Mouse (Mus musculus) cerebellum, postnatal 25 days (tissue): ENCODE results near the gene Ets2.

Source experiments
- DNase-seq, 2 experiments: peaks; one replicate each; pipeline ENCODE4 v3.0.0; 2021; ENCODE audit warnings: mixed read lengths in 2 of 2

Gene Ets2

GRCm38 (mm10) chr16:95701802-95702561 is at the start of gene Ets2:
TSS of gene Ets2 (plus strand) at chr16:95702075.
- DNase-seq, result peak; percentile 95 to 96

GRCm38 (mm10) chr16:95654204-95654611 is 47.7 kb upstream of the Ets2 start:
- peak; percentile 46 to 47 for DNase-seq

GRCm38 (mm10) chr16:95656535-95656934 is 45.3 kb upstream of the Ets2 start:
- no peak for DNase-seq

- no peak for DNase-seq
These were observed 44.7 kb upstream of the Ets2 start for GRCm38 (mm10) chr16:95657187-95657586.

GRCm38 (mm10) chr16:95657756-95658155 is 44.1 kb upstream of the Ets2 start:
- DNase-seq, result no peak

GRCm38 (mm10) chr16:95658836-95659430 is 42.9 kb upstream of the Ets2 start:
- peak; percentile 55 to 67 for DNase-seq

DNA sequence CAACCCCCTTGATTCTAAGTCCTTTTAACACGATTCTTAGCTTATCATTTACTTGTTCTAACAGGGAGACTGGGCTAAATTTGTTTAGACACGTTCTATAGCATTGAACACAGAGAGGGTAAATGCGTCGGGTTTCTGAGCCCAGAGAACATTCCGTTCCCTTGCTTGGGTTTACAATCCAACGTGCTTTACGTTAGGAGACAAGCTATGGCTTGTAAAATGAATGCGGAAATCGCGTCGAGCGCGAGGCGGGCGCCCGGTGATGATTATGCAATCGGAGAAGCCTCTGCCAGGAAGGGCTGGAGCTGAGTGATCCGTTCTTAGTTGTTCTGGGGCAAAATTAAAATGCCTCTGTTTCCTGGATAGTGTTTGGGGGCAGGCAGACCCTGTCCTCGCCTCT is 42.4 kb upstream of the Ets2 start:
- no peak for DNase-seq

DNA sequence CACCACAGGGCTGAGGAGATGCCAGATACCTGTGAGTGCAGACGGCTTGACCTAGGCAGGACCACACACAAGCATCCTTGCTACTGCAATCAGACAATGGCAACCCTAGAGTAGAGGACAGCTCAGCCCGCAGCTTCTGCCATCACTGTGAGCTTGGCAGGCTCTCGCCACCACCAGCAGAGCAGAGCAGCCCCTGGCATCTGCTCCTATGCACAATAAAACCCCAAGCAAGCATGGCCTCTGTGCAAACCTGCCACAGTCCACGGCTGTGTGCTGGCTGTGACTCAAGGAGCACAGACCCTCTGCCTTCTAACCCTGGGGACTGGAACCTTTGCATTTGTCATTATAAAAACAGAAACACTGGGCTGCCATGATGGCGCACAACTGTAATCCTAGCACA is 41.0 kb upstream of the Ets2 start:
- DNase-seq, result peak; percentile 55 to 69

GRCm38 (mm10) chr16:95665472-95666131 is 36.3 kb upstream of the Ets2 start:
- no peak for DNase-seq

- no peak for DNase-seq
These were observed 35.6 kb upstream of the Ets2 start for GRCm38 (mm10) chr16:95666288-95666687.

- DNase-seq, result no peak
These were observed 34.3 kb upstream of the Ets2 start for GRCm38 (mm10) chr16:95667395-95668150.

DNA sequence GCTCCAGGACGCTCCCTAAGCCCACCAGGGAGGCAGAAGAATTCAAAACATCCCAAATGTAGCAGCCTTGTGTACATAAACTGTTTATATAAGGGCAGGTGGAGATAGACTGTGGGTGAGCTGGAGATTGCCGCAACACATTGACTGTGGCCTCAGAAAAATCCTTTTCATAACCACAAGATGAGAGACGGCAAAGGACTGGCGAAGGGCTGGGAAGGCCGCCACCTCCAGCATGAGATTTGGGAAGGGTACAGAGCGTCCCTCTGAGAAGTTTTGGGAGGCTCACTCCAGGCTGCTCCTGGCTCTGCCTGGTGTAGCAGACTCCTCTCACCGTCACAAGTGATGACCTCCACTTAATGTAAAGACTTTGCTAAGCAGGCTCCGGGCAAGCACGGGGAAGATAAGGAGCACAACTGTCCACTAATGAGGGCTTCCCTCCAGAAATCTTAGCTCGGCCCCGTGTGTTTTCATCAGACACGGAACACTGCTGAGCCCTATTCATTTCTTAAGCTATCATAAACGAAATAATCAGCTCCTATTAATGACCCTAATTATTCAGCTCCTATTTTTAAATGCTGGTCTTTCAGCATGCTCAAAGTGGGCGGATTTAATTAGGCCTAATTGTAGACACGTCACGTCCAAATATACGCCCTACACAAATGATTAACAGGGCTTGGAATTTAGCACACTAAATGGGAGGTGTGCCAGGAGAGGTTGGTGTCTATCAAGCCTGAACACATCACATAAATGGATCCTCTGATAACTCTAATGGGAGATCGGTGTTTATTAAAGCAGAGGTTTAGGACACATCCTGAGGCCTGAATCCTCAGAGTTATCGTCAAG is 33.5 kb upstream of the Ets2 start:
- no peak for DNase-seq

DNA sequence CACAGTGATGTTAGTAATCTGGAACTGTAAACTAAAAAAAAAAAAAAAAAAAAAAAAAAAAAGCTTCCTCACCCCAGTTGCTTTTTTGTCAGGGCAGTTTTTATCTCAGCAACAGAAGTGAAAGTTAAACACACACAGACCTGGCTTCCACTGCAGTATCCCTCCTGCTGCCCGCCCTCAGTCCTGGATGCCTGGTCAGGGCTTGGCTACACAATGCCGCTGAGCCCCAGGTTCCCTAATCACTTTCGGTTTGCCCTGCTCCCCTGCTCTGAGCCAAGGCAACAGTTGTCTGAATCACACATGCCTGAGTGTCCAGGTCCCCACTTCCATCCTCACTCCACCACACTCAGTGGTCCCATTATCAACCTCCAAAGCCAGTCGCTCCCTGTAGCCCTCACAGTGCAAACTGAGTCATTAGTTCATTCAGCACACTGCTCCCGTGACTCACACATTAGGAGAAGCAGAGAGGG is 27.4 kb upstream of the Ets2 start:
- DNase-seq, result no peak

GRCm38 (mm10) chr16:95675212-95675611 is 26.7 kb upstream of the Ets2 start:
- DNase-seq, result no peak

DNA sequence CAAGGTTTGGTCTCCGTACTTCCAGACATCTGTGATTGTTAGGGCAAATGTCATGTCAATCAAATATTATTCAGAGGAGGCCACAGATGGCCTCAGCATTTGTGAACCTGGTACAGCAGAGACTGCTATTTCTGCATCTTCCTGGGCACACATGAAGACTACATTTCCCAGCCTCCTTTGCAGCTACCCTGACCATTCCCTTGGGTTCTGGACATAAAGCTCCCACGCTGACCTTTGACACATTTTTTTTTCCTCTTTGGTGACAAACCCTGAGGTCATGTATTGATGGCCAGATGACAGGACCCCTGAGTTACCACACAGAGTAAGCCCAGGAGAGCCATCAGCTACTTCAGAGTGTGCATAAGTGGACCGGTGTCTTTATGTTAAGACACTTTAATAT is 25.2 kb upstream of the Ets2 start:
- DNase-seq, result no peak

GRCm38 (mm10) chr16:95682431-95682892 is 19.4 kb upstream of the Ets2 start:
- DNase-seq, result no peak

DNA sequence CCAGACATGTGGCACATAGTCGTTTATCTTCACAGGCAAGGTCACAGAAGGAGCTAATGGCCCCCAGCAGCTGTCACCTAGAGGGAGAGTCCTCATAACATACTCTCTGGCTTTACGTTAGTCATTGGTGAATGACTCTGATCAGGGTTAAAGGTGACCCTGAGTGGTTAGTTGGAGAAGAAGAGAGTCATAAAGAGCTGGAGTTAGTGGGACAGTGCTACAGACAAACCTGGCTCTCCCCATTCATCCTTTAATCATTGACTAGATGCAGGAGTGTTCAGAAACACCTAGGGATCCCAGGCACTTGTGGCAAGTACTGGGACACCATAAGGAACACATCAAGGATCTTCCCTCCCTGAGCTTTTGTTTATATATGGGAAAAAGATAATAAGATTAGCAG is 16.1 kb upstream of the Ets2 start:
- DNase-seq, result no peak

DNA sequence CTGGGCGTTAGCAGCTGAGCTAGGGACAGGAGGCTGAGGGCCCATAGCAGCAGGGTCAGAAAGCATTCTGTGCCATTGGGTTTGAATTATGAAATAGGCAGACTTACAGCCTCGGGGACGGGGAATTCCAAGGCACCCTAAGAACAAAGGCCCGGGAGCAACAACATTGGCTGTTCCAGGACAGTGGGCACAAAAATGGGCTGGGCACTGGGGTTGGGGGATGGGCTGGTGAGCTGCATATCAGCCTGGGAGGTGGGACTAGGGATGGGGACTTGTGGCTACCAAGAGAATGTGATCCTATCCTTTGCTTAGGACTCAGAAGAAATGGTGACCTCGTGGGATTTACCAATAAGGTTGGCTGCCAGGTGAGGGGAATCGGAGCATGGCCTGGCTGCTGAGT is 15.6 kb upstream of the Ets2 start:
- DNase-seq, result no peak

- no peak for DNase-seq
These were observed 15.0 kb upstream of the Ets2 start for GRCm38 (mm10) chr16:95686901-95687300.

DNA sequence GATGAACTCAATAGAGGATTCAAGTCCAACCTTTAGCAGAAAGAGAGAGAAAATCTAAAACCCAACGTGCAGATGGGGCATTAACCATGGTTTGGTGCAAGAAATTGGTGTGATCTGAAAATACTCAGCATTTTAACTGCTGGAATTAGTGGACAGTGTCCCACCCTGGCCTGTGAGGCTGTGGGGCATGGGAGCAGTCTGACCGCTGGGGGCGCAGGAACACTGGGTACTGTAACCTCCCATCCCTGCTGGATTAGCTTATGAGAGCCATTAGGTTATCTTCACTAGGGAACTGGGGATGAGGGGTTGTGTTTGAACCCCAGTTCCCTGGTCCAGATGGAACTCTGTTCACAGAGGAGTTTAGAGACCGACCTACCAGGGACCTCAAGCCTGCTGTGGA is 13.9 kb upstream of the Ets2 start:
- DNase-seq, result no peak

GRCm38 (mm10) chr16:95696599-95696998 is 5.3 kb upstream of the Ets2 start:
- DNase-seq, result no peak

- DNase-seq, result no peak
These were observed 2.2 kb upstream of the Ets2 start for GRCm38 (mm10) chr16:95699721-95700120.
